Mouse (Mus musculus): ENCODE data around the gene Ddrgk1. TPM values are rescaled to one million over a fixed set of nuclear protein-coding genes. Genes with fewer than 3 reads are reported as not detected.
A peak's percentile ranks its signal among the peaks of the same experiment; 100 is the strongest.

Gene Ddrgk1
- polyA plus RNA-seq, 1 experiment from 2014 or later = 41.3 TPM

GRCm38 (mm10) chr2:130642197-130642660 is 22.2 kb downstream of the Ddrgk1 start:
- H3K9ac ChIP-seq (ENCODE audit: low read depth, low read length) = peak overlapping the region; percentile 70
- H3K4me1 ChIP-seq (ENCODE audit: control insufficient read depth, insufficient read depth, low read length) = no peaks in the 10 kb centered on the region; the same call in 1 of the 2 replicates
- H3K27ac ChIP-seq (ENCODE audit: low read depth, low read length) = no peak overlapping the region
- H3K9me3 ChIP-seq (replicated peaks; ENCODE audit: control insufficient read depth, low read length) = no peaks in the 10 kb centered on the region
- peak overlapping the region; percentile 49 for H3K4me3 ChIP-seq (ENCODE audit: low read depth, low read length)
- under 1% methylated on average over 25 of the region's 27 CpGs for WGBS (ENCODE audit: insufficient replicate concordance)
- peak; percentile 55 for ATAC-seq (replicated peaks; ENCODE audit: insufficient number of reproducible peaks, low FRiP score, low TSS enrichment)
- H3K27me3 ChIP-seq (ENCODE audit: control insufficient read depth, insufficient read depth, low read length) = peaks cover 30% of the 10 kb centered on the region
- no peaks in the 10 kb centered on the region for H3K36me3 ChIP-seq (ENCODE audit: control insufficient read depth, insufficient read depth, low read length)
- H3K4me2 ChIP-seq = peak overlapping the region; percentile 95

GRCm38 (mm10) chr2:130641351-130642025 is 23.0 kb downstream of the Ddrgk1 start:
- Histone ChIP-seq H3K4me2 (peak overlapping the region; percentile 95; the same call in 1 of the 2 replicates), H3K27me3 (ENCODE audit: control insufficient read depth, insufficient read depth, low read length) (peaks cover 37% of the 10 kb centered on the region), H3K36me3 (ENCODE audit: control insufficient read depth, insufficient read depth, low read length) (no peaks in the 10 kb centered on the region), H3K4me1 (ENCODE audit: control insufficient read depth, insufficient read depth, low read length) (no peaks in the 10 kb centered on the region; the same call in 1 of the 2 replicates), H3K9me3 (replicated peaks; ENCODE audit: control insufficient read depth, low read length) (no peaks in the 10 kb centered on the region), H3K9ac (ENCODE audit: low read depth, low read length) (no peak overlapping the region; the same call in 1 of the 2 replicates), H3K4me3 (ENCODE audit: low read depth, low read length) (no peak overlapping the region), H3K27ac (ENCODE audit: low read depth, low read length) (no peak overlapping the region)
- no peak for ATAC-seq (replicated peaks; ENCODE audit: insufficient number of reproducible peaks, low FRiP score, low TSS enrichment)
- 66% methylated on average over 6 of the region's 6 CpGs for WGBS (ENCODE audit: insufficient replicate concordance)

GRCm38 (mm10) chr2:130639276-130639675 is 25.2 kb downstream of the Ddrgk1 start:
- no peaks in the 10 kb centered on the region for H3K36me3 ChIP-seq (ENCODE audit: control insufficient read depth, insufficient read depth, low read length)
- H3K9me3 ChIP-seq (replicated peaks; ENCODE audit: control insufficient read depth, low read length) = no peaks in the 10 kb centered on the region
- H3K4me3 ChIP-seq (ENCODE audit: low read depth, low read length) = no peak overlapping the region
- H3K4me2 ChIP-seq = no peak overlapping the region
- H3K27ac ChIP-seq (ENCODE audit: low read depth, low read length) = no peak overlapping the region
- H3K9ac ChIP-seq (ENCODE audit: low read depth, low read length) = no peak overlapping the region
- 63% methylated on average over 6 of the region's 6 CpGs for WGBS (ENCODE audit: insufficient replicate concordance)
- no peak for ATAC-seq (replicated peaks; ENCODE audit: insufficient number of reproducible peaks, low FRiP score, low TSS enrichment)
- H3K27me3 ChIP-seq (ENCODE audit: control insufficient read depth, insufficient read depth, low read length) = peaks cover 59% of the 10 kb centered on the region
- H3K4me1 ChIP-seq (ENCODE audit: control insufficient read depth, insufficient read depth, low read length) = peaks cover 16% of the 10 kb centered on the region

- Histone ChIP-seq H3K27me3 (ENCODE audit: control insufficient read depth, insufficient read depth, low read length) (peaks cover 69% of the 10 kb centered on the region), H3K4me3 (ENCODE audit: low read depth, low read length) (no peak overlapping the region), H3K9me3 (replicated peaks; ENCODE audit: control insufficient read depth, low read length) (no peaks in the 10 kb centered on the region), H3K36me3 (ENCODE audit: control insufficient read depth, insufficient read depth, low read length) (no peaks in the 10 kb centered on the region), H3K4me2 (no peak overlapping the region), H3K27ac (ENCODE audit: low read depth, low read length) (no peak overlapping the region), H3K9ac (ENCODE audit: low read depth, low read length) (no peak overlapping the region), H3K4me1 (ENCODE audit: control insufficient read depth, insufficient read depth, low read length) (peaks cover 18% of the 10 kb centered on the region)
- WGBS (ENCODE audit: insufficient replicate concordance) = 22% methylated on average over 16 of the region's 16 CpGs
- no peak for ATAC-seq (replicated peaks; ENCODE audit: insufficient number of reproducible peaks, low FRiP score, low TSS enrichment)
These were observed 26.3 kb downstream of the Ddrgk1 start for GRCm38 (mm10) chr2:130638101-130638611.

- Histone ChIP-seq H3K27me3 (ENCODE audit: control insufficient read depth, insufficient read depth, low read length) (peaks cover 69% of the 10 kb centered on the region), H3K4me2 (peak overlapping the region; percentile 81), H3K9ac (ENCODE audit: low read depth, low read length) (no peak overlapping the region), H3K36me3 (ENCODE audit: control insufficient read depth, insufficient read depth, low read length) (no peaks in the 10 kb centered on the region), H3K27ac (ENCODE audit: low read depth, low read length) (no peak overlapping the region), H3K4me3 (ENCODE audit: low read depth, low read length) (peak overlapping the region; percentile 47), H3K4me1 (ENCODE audit: control insufficient read depth, insufficient read depth, low read length) (peaks cover 18% of the 10 kb centered on the region), H3K9me3 (replicated peaks; ENCODE audit: control insufficient read depth, low read length) (no peaks in the 10 kb centered on the region)
- WGBS (ENCODE audit: insufficient replicate concordance) = 7% methylated on average over 21 of the region's 21 CpGs
- ATAC-seq (replicated peaks; ENCODE audit: insufficient number of reproducible peaks, low FRiP score, low TSS enrichment) = peak; percentile 14; the same call in 1 of the 2 replicates
These were observed 28.6 kb downstream of the Ddrgk1 start for GRCm38 (mm10) chr2:130635847-130636246.

GRCm38 (mm10) chr2:130634739-130635411 is 29.6 kb downstream of the Ddrgk1 start:
- 0% methylated on average over 38 of the region's 38 CpGs for WGBS (ENCODE audit: insufficient replicate concordance)
- no peak; the same call in 1 of the 2 replicates for ATAC-seq (replicated peaks; ENCODE audit: insufficient number of reproducible peaks, low FRiP score, low TSS enrichment)
- Histone ChIP-seq H3K27me3 (ENCODE audit: control insufficient read depth, insufficient read depth, low read length) (peaks cover 61% of the 10 kb centered on the region), H3K4me3 (ENCODE audit: low read depth, low read length) (peak overlapping the region; percentile 47), H3K4me1 (ENCODE audit: control insufficient read depth, insufficient read depth, low read length) (peaks cover 18% of the 10 kb centered on the region), H3K9me3 (replicated peaks; ENCODE audit: control insufficient read depth, low read length) (no peaks in the 10 kb centered on the region), H3K9ac (ENCODE audit: low read depth, low read length) (peak overlapping the region; percentile 57), H3K36me3 (ENCODE audit: control insufficient read depth, insufficient read depth, low read length) (no peaks in the 10 kb centered on the region), H3K27ac (ENCODE audit: low read depth, low read length) (no peak overlapping the region), H3K4me2 (peak overlapping the region; percentile 81)

- ATAC-seq (replicated peaks; ENCODE audit: insufficient number of reproducible peaks, low FRiP score, low TSS enrichment) = no peak
- WGBS (ENCODE audit: insufficient replicate concordance) = 10% methylated on average over 12 of the region's 14 CpGs
- Histone ChIP-seq H3K27ac (ENCODE audit: low read depth, low read length) (no peak overlapping the region), H3K9me3 (replicated peaks; ENCODE audit: control insufficient read depth, low read length) (no peaks in the 10 kb centered on the region), H3K4me1 (ENCODE audit: control insufficient read depth, insufficient read depth, low read length) (peaks cover 18% of the 10 kb centered on the region), H3K9ac (ENCODE audit: low read depth, low read length) (peak overlapping the region; percentile 57), H3K4me3 (ENCODE audit: low read depth, low read length) (peak overlapping the region; percentile 47), H3K27me3 (ENCODE audit: control insufficient read depth, insufficient read depth, low read length) (peaks cover 61% of the 10 kb centered on the region), H3K4me2 (peak overlapping the region; percentile 81), H3K36me3 (ENCODE audit: control insufficient read depth, insufficient read depth, low read length) (no peaks in the 10 kb centered on the region)
These were observed 30.3 kb downstream of the Ddrgk1 start for GRCm38 (mm10) chr2:130634006-130634738.

Measured in heart, embryonic 11.5 days (tissue).